Mouse (Mus musculus) heart, adult 2 months (tissue): Measurements from ENCODE around the gene Prss8. TPM values are rescaled to one million over a fixed set of nuclear protein-coding genes. Genes with fewer than 3 reads are reported as not detected.
"Not testable (repeated sequence)": the region's sequence is repeated elsewhere in the genome, so short reads cannot be mapped to it uniquely, and the experiment has no call there.

Source experiments
- DNase-seq, 2 experiments: peaks; one replicate each; pipeline ENCODE4 v3.0.0; 2021
- H3K27ac ChIP-seq: fragments of 200-600 bp; 2 replicates; pipeline ENCODE4 v1.8.1; 2022
- H3K27me3 ChIP-seq: fragments of 200-500 bp; 2 replicates; pipeline ENCODE4 v1.6.1; 2012; ENCODE audit warnings: mild to moderate bottlenecking, low read length, inconsistent platforms, mixed read lengths; ENCODE audit not compliant: control insufficient read depth, insufficient read depth
- H3K36me3 ChIP-seq: fragments of 200-500 bp; 2 replicates; pipeline ENCODE4 v1.6.1; 2012; ENCODE audit warnings: low read length, inconsistent platforms; ENCODE audit not compliant: control insufficient read depth, insufficient read depth
- H3K4me1 ChIP-seq: fragments of 200-500 bp; 2 replicates; pipeline ENCODE4 v1.6.1; 2011; ENCODE audit warnings: low read length; ENCODE audit not compliant: control insufficient read depth, insufficient read depth
- H3K4me3 ChIP-seq: fragments of 200-600 bp; 2 replicates; pipeline ENCODE4 v1.8.1; 2022
- H3K79me2 ChIP-seq: fragments of 200-500 bp; replicated peaks from 2 replicates; pipeline ENCODE4 v1.6.1; 2012; ENCODE audit warnings: mild to moderate bottlenecking, inconsistent platforms, low read length, moderate library complexity, mixed read lengths; ENCODE audit not compliant: control insufficient read depth, insufficient read depth
- H3K9ac ChIP-seq: fragments of 200-500 bp; 2 replicates; pipeline ENCODE4 v1.6.1; 2012; ENCODE audit warnings: low read depth, mild to moderate bottlenecking, control low read depth, inconsistent platforms, low read length, mixed read lengths
- CTCF ChIP-seq: fragments of 200-600 bp; IDR thresholded peaks from 2 replicates; pipeline ENCODE4 v1.8.1; 2022; ENCODE audit warnings: antibody characterized with exemption, mild to moderate bottlenecking, moderate library complexity
- EP300 ChIP-seq: fragments of 200-500 bp; IDR thresholded peaks from 2 replicates; pipeline ENCODE4 v1.6.1; 2011; ENCODE audit warnings: low read depth, low read length, control low read depth; ENCODE audit not compliant: insufficient read depth
- POLR2A ChIP-seq: fragments of 200-500 bp; IDR thresholded peaks from 2 replicates; pipeline ENCODE4 v1.6.1; 2011; ENCODE audit warnings: mild to moderate bottlenecking, low read depth, low read length, control low read depth; ENCODE audit not compliant: insufficient read depth
- WGBS: fragments of 180-500 bp; shearing (Covaris S2); methylation state at CpG from one replicate; pipeline ENCODE4 v1.1.7; 2018; 5-methylcytosine and 5-hydroxymethylcytosine counted together
- intact Hi-C: fragments of 180-260 bp; cut with DNase I; formaldehyde crosslinking; loops from one replicate; pipeline ENCODE4 v1.15.1; 2025
- polyA plus RNA-seq: library from polyadenylated mRNA; depleted of rRNA; stranded (reverse); fragments of >200 nt; gene quantifications from 2 replicates; pipeline ENCODE4 v1.2.3, GENCODE M21; 2012
- total RNA-seq, 2 experiments: library from RNA; stranded (reverse); gene quantifications; 2 replicates each; pipeline ENCODE4 v1.2.3; 2021

Gene Prss8
- total and polyA plus RNA-seq, 3 experiments = 1.1 TPM; not detected in 2

DNA sequence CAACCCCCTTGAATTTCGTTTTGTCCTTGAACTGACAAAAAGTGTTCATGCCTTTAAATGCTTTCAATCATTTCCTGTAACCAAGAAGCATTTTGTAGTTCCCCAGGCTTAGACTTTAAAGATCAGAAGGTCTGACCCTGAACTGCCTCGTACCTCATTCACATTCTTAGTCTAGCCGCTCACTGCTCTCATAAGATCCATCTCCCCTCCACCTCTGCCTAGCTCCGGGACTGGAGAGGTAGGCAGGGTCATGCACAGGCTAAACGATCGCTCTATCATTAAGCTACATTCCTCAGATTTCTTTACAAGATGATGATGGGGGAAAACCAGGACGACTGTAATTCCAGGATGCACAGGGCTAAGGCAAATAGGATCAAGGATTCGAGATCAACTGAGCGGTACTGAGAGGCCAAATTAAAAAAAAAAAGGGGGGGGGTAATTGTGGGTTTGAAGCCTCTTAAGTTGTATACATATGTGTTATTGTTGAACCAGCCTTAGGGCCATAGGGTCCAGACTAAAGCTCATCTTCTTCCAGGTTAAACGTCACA, 36.5 kb upstream of the Prss8 start:
- Histone ChIP-seq H3K27me3 (no peaks in the 10 kb centered on the region), H3K4me1 (peaks cover 5% of the 10 kb centered on the region), H3K36me3 (peaks cover 13% of the 10 kb centered on the region), H3K27ac (peak overlapping the region; percentile 96), H3K4me3 (peak overlapping the region; percentile 93), H3K9ac (peak overlapping the region; percentile 91), H3K79me2 (no peaks in the 10 kb centered on the region)
- WGBS = 14% methylated on average over 10 of the region's 10 CpGs
- TF ChIP-seq CTCF (no peak), EP300 (no peak), POLR2A (no peak)
- intact Hi-C loops = loop anchor here (1.0 kb wide), 1 partner anchor 31 kb away; no protein-coding TSS in a partner anchor
- no peak for DNase-seq

GRCm38 (mm10) chr7:127959364-127959763, 29.5 kb upstream of the Prss8 start:
- H3K27ac ChIP-seq = no peak overlapping the region
- 48% methylated on average over 5 of the region's 5 CpGs for WGBS
- no peaks in the 10 kb centered on the region for H3K36me3 ChIP-seq
- H3K4me1 ChIP-seq = no peaks in the 10 kb centered on the region
- no peaks in the 10 kb centered on the region for H3K27me3 ChIP-seq
- H3K4me3 ChIP-seq = no peak overlapping the region
- TF ChIP-seq CTCF = no peak
- TF ChIP-seq POLR2A = no peak
- no peak for TF ChIP-seq EP300
- intact Hi-C loops = no loop called here
- H3K9ac ChIP-seq = no peak overlapping the region
- DNase-seq = no peak
- H3K79me2 ChIP-seq = no peaks in the 10 kb centered on the region

DNA sequence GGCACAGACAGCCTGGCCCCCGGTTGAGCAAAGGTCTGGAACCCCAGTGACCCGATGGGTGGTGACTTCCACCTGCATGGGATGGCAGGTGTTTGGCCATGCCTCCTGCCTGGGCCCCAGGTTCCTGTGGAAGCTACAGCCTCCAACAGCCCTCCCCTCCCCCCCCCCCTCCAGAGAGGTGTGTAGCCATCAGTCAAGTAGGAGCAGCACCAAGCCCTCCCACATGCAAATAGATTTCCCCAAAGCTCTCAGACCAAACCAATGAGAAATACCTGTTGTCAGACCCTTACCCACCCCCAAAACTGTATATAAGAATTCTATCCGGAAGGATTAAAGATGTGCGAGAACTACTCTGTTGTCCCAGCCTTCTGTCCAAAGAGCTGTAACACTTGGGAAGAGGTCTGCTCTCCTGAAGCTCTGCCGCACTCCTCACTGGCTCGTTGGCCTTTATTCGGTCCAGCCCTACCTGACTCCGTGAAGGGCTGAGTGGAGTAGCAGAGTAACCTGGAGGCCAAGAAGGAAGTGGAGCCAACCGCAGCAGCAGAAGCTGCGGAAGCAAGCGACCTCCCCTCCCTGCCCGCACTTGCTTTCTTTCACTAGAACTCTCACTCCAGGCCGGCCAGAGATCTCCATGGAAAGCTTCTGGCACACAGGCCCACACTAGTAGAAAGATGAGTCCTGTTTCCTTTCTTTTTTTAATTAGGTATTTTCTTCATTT, 23.1 kb upstream of the Prss8 start:
- no peak overlapping the region for H3K4me3 ChIP-seq
- H3K36me3 ChIP-seq = no peaks in the 10 kb centered on the region
- WGBS = 49% methylated on average over 13 of the region's 13 CpGs
- no peak overlapping the region for H3K9ac ChIP-seq
- no peak for DNase-seq
- H3K79me2 ChIP-seq = no peaks in the 10 kb centered on the region
- H3K4me1 ChIP-seq = no peaks in the 10 kb centered on the region
- no peaks in the 10 kb centered on the region for H3K27me3 ChIP-seq
- H3K27ac ChIP-seq = no peak overlapping the region
- TF ChIP-seq CTCF (no peak), EP300 (no peak), POLR2A (no peak)
- intact Hi-C loops = no loop called here

DNA sequence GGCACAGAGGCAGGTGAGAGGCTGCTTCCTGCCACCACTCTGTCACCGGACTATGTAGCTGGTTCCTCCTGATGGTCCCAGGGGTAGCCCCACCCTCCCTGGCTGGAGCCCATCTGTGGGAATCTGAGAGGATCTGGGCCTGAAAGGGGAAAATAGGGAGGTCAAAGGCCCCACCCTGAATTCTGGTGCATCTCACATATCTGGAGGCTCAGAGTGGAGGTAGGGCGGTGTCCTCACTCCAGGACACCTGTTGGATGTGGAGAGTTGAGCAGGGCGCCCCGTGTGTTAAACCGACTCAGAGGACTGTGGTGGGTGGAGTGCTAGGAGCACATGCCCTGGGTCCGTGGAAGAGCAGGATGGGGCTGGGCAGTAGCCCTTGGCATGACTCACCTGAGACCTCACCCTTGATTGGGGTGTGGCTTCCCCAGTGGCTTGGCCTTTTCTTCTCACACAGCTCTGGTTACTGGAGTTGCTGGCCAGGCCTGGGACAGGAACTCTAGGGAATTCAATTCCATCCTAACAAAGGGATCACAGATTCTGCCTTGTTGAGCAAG, 16.6 kb upstream of the Prss8 start, which contains the start of gene Prss36:
TSS of gene Prss36 (minus strand) at position 256 of the 554 bp plus-strand sequence.
- Histone ChIP-seq H3K9ac (no peak within 1 kb of the TSS), H3K27ac (no peak within 1 kb of the TSS), H3K4me1 (no peaks in the 10 kb centered on the region), H3K79me2 (no peaks in the 10 kb centered on the region), H3K27me3 (no peaks in the 10 kb centered on the region; the same call in 1 of the 2 replicates), H3K36me3 (no peaks in the 10 kb centered on the region), H3K4me3 (no peak within 1 kb of the TSS)
- TF ChIP-seq CTCF (no peak), EP300 (no peak), POLR2A (no peak)
- WGBS = 74% methylated on average over 6 of the region's 6 CpGs
- no peak for DNase-seq
- intact Hi-C loops = no loop called here

GRCm38 (mm10) chr7:127944614-127945013, 14.7 kb upstream of the Prss8 start:
- intact Hi-C loops = no loop called here
- no peaks in the 10 kb centered on the region for H3K36me3 ChIP-seq
- 9% methylated on average over 23 of the region's 23 CpGs for WGBS
- H3K4me1 ChIP-seq = no peaks in the 10 kb centered on the region
- H3K27ac ChIP-seq = no peak overlapping the region
- TF ChIP-seq POLR2A (no peak), CTCF (peak; percentile 16; the same call in 1 of the 2 replicates)
- peak in 1 of 2 experiments; percentile 39 for DNase-seq
- peak overlapping the region; percentile 42; the same call in 1 of the 2 replicates for H3K9ac ChIP-seq
- no peak overlapping the region for H3K4me3 ChIP-seq
- H3K27me3 ChIP-seq = no peaks in the 10 kb centered on the region; the same call in 1 of the 2 replicates
- H3K79me2 ChIP-seq = no peaks in the 10 kb centered on the region

DNA sequence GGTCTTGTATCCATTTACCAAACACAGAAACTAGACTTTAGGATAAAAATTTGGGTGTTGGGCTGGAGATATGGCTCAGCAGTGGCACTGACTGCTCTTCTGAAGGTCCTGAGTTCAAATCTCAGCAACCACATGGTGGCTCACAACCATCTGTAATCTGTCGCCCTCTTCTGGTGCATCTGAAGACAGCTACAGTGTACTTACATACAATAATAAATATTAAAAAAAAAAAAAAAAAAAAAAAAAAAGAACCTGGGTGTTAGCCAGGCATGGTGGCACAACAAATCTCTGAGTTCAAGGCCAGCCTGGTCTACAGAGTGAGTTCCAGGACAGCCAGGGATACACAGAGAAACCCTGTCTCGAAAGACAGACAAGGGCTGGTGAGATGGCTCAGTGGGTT, 12.2 kb upstream of the Prss8 start:
- H3K4me3 ChIP-seq, intact Hi-C loops: not testable (repeated sequence)

More for the DNA sequence above, 12.2 kb upstream of the Prss8 start:
- H3K9ac ChIP-seq, H3K27me3 ChIP-seq, H3K79me2 ChIP-seq, H3K4me1 ChIP-seq, DNase-seq, H3K36me3 ChIP-seq, H3K27ac ChIP-seq: not testable (repeated sequence)
- peak; percentile 33 for TF ChIP-seq CTCF
- WGBS = 54% methylated on average over 2 of the region's 2 CpGs
